Mouse (Mus musculus) limb, embryonic 14.5 days (tissue): ENCODE data around the gene Chd5. TPM values are rescaled to one million over a fixed set of nuclear protein-coding genes. Genes with fewer than 3 reads are reported as not detected.

ENCODE experiments used
- ATAC-seq: fragments of 200-750 bp; cut with Nextera tagmentation; 2 replicates; pipeline ENCODE4 v1.8.0; 2017; ENCODE audit warnings: low read depth, moderate number of reproducible peaks, moderate TSS enrichment; ENCODE audit not compliant: low FRiP score
- DNase-seq: peaks from one replicate; pipeline ENCODE4 v3.0.0-alpha.2; 2015; ENCODE audit warnings: low spot score
- H3K27ac ChIP-seq: fragments of 300-500 bp; sonication (generic); replicated peaks from 2 replicates; pipeline ENCODE4 v1.5.1; 2014; ENCODE audit warnings: low read depth, mild to moderate bottlenecking, low read length, moderate library complexity, mixed read lengths
- H3K27me3 ChIP-seq: fragments of 300-500 bp; sonication (generic); 2 replicates; pipeline ENCODE4 v1.6.1; 2014; ENCODE audit warnings: low read length, mixed read lengths; ENCODE audit not compliant: control insufficient read depth, insufficient read depth
- H3K36me3 ChIP-seq: fragments of 300-500 bp; sonication (generic); 2 replicates; pipeline ENCODE4 v1.6.1; 2014; ENCODE audit warnings: mild to moderate bottlenecking, low read length, moderate library complexity, mixed read lengths; ENCODE audit not compliant: control insufficient read depth, insufficient read depth
- H3K4me1 ChIP-seq: fragments of 300-500 bp; sonication (generic); 2 replicates; pipeline ENCODE4 v1.6.1; 2014; ENCODE audit warnings: antibody characterized with exemption, low read length, mixed read lengths; ENCODE audit not compliant: control insufficient read depth, insufficient read depth
- H3K4me2 ChIP-seq: fragments of 300-500 bp; sonication (generic); replicated peaks from 2 replicates; pipeline ENCODE4 v1.6.1; 2014; ENCODE audit warnings: low read depth, mild to moderate bottlenecking, low read length, moderate library complexity; ENCODE audit not compliant: severe bottlenecking
- H3K4me3 ChIP-seq: fragments of 300-500 bp; sonication (generic); replicated peaks from 2 replicates; pipeline ENCODE4 v1.5.1; 2014; ENCODE audit warnings: low read length
- H3K9ac ChIP-seq: fragments of 300-500 bp; sonication (generic); 2 replicates; pipeline ENCODE4 v1.6.1; 2014; ENCODE audit warnings: mild to moderate bottlenecking, low read depth, low read length, moderate library complexity; ENCODE audit not compliant: severe bottlenecking
- H3K9me3 ChIP-seq: fragments of 300-500 bp; sonication (generic); 2 replicates; pipeline ENCODE4 v1.6.1; 2016; ENCODE audit warnings: low read length; ENCODE audit not compliant: control insufficient read depth
- POLR2A ChIP-seq: fragments of 200-500 bp; IDR thresholded peaks from 2 replicates; pipeline ENCODE4 v1.8.0; 2012; ENCODE audit warnings: inconsistent platforms, mild to moderate bottlenecking, moderate library complexity, borderline replicate concordance; ENCODE audit not compliant: insufficient read depth, insufficient read length; ENCODE audit errors: extremely low read depth
- WGBS: fragments of 180-500 bp; shearing (Covaris S2); extraction: QIAGEN DNeasy Blood & Tissue Kit; methylation state at CpG from one replicate; pipeline ENCODE4 v1.1.7; 2014; 5-methylcytosine and 5-hydroxymethylcytosine counted together
- polyA plus RNA-seq, 2 experiments: library from polyadenylated mRNA; depleted of rRNA in 1 of 2; stranded (reverse) in 1 of 2; unstranded in 1 of 2; fragments of >200 nt; fragmentation: Nextera tagmentation in 1 of 2; extraction: Ambion mirVana in 1 of 2; gene quantifications; 2 replicates each; pipeline versions ENCODE4 v1.2.1 to v1.2.3; 2012 to 2014

Gene Chd5
- polyA plus RNA-seq, 2 experiments, result 0.07 to 0.83 TPM

- 3% methylated on average over 14 of the region's 14 CpGs for WGBS
- ATAC-seq (no peak), DNase-seq (no peak)
Measured at GRCm38 (mm10) chr4:152312186-152312585, 26.3 kb upstream of the Chd5 start.

DNA sequence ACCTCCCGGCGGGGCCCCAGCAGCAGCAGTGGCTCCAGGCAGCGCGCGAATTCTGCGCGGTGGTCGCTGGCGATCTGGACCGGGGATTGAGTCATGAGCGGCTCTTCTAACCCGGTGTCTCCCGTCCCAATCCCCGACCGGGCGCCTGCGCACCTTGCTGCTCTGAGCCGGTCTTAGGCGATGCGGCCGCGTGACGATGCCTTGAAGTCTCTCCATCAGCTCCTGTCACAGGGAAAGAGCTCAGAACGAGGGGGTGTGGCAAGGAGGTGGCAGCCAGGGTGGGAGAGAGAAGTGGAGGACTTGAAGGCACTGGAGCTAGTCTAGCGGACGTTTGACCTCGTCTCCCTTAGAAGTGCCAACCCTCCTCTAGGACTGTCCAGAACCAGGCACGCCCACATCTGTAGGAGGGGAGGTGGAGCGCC lies 25.2 kb upstream of the Chd5 start:
- under 1% methylated on average over 25 of the region's 29 CpGs for WGBS
- no peaks in the 10 kb centered on the region for H3K36me3 ChIP-seq
- H3K4me2 ChIP-seq, result peak overlapping the region; percentile 53
- H3K4me3 ChIP-seq, result peak overlapping the region; percentile 31
- no peak overlapping the region; the same call in 1 of the 2 replicates for H3K9ac ChIP-seq
- H3K4me1 ChIP-seq, result peaks cover 9% of the 10 kb centered on the region
- no peaks in the 10 kb centered on the region for H3K9me3 ChIP-seq
- H3K27ac ChIP-seq, result no peak overlapping the region
- H3K27me3 ChIP-seq, result peaks cover 73% of the 10 kb centered on the region
- ATAC-seq (no peak), DNase-seq (no peak)
- no peak for TF ChIP-seq POLR2A

More at GRCm38 (mm10) chr4:152312186-152312585, 26.3 kb upstream of the Chd5 start:
- Histone ChIP-seq H3K4me3 (no peak overlapping the region), H3K9ac (no peak overlapping the region), H3K36me3 (no peaks in the 10 kb centered on the region), H3K4me1 (peaks cover 9% of the 10 kb centered on the region), H3K4me2 (no peak overlapping the region), H3K27me3 (peaks cover 62% of the 10 kb centered on the region), H3K9me3 (no peaks in the 10 kb centered on the region), H3K27ac (no peak overlapping the region)
- no peak for TF ChIP-seq POLR2A

- ATAC-seq (no peak), DNase-seq (no peak)
- H3K27me3 ChIP-seq, result peaks cover 77% of the 10 kb centered on the region
- H3K4me2 ChIP-seq, result no peak overlapping the region; the same call in 1 of the 2 replicates
- TF ChIP-seq POLR2A, result no peak
- H3K4me3 ChIP-seq, result no peak overlapping the region
- peaks cover 9% of the 10 kb centered on the region for H3K4me1 ChIP-seq
- no peak overlapping the region for H3K9ac ChIP-seq
- H3K36me3 ChIP-seq, result no peaks in the 10 kb centered on the region
- no peaks in the 10 kb centered on the region for H3K9me3 ChIP-seq
- H3K27ac ChIP-seq, result no peak overlapping the region
Measured at GRCm38 (mm10) chr4:152313934-152314333, 24.5 kb upstream of the Chd5 start.

DNA sequence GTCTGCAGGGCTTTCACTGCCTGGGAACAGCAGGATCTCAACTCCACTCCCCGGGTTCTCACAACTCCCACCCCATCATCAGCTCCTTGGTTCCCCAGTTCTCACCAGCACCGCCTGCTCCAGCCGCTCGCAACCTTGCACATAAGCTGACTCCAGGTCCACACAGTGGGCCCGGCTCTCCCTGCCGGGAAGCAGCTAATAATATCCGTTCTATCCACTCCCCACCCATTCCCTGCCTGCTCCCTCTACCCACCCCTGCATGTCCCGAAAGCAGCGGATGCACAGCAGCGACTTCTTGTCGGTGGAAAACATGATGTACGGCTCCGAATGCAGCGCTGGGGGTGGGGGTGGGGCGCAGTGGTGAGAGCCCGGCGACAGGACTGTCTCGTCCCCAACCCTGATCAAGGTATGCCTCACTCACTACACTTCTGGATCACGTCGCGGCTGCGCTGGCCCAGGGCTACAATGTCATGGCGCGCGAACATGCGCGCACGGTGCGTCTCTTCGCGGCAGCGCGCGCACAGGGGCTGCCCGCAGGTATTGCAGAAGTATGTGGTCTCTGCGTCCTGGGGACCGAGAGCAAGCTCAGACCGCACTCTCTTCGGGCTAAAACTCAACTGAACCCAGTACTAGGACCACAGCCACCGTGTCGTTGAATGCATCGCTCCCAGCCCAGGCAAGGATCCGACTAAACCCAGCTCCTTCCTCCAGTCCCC lies 22.8 kb upstream of the Chd5 start:
- no peak for ATAC-seq
- peak overlapping the region; percentile 45 for H3K4me2 ChIP-seq
- H3K9me3 ChIP-seq, result no peaks in the 10 kb centered on the region
- H3K27me3 ChIP-seq, result peaks cover 76% of the 10 kb centered on the region
- H3K4me3 ChIP-seq, result peak overlapping the region; percentile 26
- peaks cover 9% of the 10 kb centered on the region for H3K4me1 ChIP-seq
- no peak overlapping the region for H3K9ac ChIP-seq
- no peak for TF ChIP-seq POLR2A
- no peak overlapping the region for H3K27ac ChIP-seq
- H3K36me3 ChIP-seq, result no peaks in the 10 kb centered on the region
- DNase-seq, result no peak
- WGBS, result under 1% methylated on average over 43 of the region's 43 CpGs

GRCm38 (mm10) chr4:152317631-152318033 lies 20.8 kb upstream of the Chd5 start:
- Histone ChIP-seq H3K27ac (no peak overlapping the region), H3K9ac (no peak overlapping the region), H3K4me3 (no peak overlapping the region), H3K27me3 (peaks cover 62% of the 10 kb centered on the region), H3K9me3 (no peaks in the 10 kb centered on the region), H3K36me3 (no peaks in the 10 kb centered on the region), H3K4me1 (peaks cover 9% of the 10 kb centered on the region), H3K4me2 (no peak overlapping the region)
- ATAC-seq, result no peak
- 82% methylated on average over 6 of the region's 6 CpGs for WGBS
- no peak for DNase-seq
- no peak for TF ChIP-seq POLR2A
